Mouse (Mus musculus): Measurements from ENCODE around the gene Mmp28.

The Mmp28 gene

DNA sequence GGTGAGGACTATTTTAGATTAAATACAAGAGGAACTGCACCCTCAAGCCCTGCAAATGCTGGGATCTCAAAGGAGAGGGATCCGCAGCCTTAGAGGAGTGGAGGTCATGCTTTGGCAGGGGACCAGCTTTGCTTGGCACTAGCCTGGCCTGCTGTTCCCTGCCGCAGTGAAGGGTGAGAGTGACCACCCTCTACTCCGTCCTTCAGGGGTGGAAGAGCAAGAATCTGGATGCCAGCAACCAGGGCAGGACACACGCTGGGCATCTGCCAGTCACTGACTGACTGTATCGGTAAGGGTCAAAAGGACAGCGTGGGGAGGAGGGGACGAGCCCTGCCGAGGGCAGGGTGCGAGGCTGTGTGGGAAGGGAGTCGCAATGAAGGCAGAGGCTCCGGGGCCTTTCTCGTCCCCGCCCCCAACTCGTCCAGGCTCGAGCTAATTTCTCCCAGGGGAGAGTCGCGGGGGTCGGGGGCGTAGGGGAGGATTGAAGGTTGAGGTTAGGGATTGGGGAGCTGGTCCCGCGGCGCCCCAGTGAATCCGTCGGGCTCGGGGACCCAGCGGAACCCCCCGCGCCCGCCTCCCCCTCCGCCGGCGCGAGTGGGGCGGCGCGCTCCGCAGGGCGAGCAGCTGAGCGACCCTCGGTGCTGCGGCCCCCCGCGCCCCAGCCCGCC, 53.6 kb downstream of the Mmp28 start, which contains the start of gene Rasl10b:
Rasl10b (plus strand) TSS at position 51 of the 668 bp plus-strand sequence.
- no peak for DNase-seq (ENCODE audit: low read depth, low spot score)

DNA sequence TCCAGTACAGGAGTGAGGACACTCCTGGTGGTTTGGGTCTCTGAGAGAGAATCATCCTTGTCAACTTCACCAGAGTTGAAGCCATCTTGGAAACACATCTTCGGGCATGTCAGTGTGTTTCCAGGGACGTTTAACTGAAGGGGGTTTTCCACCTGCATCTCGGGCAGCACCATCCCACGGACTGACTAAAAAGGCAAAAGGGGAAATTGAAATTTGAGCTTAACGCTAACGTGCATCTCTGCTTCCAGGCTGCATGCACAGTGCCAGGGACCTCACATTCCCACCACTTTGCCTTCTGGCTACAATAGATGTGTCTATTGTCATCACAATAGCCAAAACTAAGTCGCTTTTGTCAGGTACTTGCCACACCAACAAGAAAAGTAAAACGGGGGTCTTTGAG, 54.6 kb downstream of the Mmp28 start:
- DNase-seq (ENCODE audit: low read depth, low spot score), result no peak

DNA sequence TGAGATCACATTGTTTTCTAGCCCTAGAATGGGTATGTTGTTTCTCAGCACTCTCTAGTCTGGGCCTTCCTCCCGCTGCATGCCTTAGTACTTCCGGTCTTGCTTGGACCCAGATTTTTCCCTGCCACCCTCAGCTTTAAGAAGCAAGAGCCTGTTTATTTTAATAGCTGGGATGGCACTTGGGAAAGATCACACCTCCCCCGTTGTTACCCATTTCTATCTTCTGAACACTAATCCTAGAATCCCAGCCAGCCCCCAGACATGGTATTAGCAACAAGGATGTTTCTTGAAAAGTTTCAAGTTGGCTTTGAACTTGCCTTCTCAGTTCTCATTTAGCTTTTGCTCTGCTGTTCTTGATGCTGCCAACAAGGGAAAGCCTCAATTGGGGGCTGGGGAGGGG, 56.5 kb downstream of the Mmp28 start:
- peak; percentile 66 for DNase-seq (ENCODE audit: low read depth, low spot score)

DNA sequence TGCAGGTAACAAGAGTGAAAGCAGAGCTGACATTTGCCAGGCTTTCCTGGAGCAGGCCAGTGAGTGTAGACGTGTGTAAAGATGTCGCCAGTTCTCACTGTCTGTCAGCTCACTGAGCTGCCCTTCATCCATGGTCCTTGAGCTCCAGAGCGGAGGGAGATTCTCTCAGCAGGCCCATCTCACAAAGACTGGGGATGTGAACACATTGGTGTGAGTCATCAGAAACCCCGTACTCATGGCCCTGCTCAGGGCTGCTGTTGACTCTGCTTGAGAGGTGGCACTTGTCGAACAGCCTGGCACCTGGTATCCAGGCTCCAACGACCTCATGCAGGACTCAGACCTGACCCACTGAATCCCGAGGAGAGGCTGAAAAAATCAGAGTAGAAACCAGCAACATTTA, 59.1 kb downstream of the Mmp28 start:
- no peak for DNase-seq (ENCODE audit: low read depth, low spot score)

DNA sequence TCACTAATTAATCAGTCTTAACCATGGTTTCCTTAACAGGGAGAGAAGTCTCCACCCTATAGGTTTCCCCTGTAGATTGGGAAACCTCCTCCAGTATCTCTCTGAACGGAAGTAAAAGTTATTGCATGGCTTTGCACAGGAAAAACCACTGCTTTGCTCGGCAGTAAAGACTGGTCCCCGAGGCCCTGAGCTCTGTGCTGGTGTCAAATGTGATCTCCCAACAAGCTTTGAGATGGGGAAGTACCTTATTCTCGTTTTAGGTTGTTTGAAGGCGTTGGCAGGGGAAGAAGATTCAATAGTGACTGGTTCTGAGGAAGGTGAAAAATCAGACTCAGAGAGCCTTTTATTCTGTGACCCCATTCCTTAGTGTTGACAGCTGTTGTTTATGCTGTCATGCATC, 64.1 kb downstream of the Mmp28 start:
- no peak for DNase-seq (ENCODE audit: low read depth, low spot score)

DNA sequence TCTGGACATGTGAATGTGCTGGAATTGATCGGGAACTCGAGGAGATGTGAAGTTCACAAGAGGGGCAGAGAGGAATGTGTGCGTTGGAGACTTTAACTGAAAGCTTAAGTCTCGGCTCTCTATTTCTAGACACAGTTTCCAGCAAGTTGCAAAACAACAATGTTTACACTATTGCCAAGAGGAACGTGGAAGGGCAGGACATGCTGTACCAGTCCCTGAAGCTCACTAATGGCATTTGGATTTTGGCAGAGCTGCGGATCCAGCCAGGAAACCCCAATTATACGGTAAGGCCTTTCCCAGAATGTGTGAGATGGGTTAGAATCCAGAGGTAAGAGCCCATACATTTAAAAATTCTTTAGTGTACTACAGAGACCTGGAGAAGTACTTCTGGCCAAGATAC, 65.2 kb downstream of the Mmp28 start:
- no peak for DNase-seq (ENCODE audit: low read depth, low spot score)

DNA sequence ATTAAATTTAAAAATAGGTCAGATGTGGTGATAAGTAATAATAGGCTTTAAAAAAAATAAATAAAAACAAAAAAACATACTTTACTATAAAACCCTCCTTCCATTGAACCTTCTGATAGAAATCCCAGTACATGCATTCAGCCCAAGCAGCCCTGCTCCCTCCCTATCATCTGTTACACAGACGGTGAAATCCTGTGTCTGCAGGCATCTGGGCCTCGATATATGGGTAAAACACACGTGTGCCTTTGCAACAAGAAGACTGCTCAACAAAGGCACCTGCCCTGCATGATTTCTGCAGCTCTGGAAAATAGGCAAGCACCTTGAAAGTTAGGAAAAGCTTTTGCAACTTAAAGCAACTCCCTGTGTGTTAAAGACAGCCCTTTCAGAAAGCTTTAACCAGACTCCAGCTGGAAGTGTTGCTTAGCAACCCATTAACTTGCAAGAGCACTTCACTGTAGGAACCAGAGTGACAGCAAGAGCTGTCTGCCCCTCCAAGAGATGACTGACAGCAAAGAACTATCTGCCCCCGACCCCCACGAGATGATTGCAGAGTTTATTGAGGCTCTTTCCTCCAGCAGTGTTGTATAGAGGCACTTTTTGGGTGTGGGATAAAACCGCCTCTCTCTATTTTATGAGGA, 68.0 kb downstream of the Mmp28 start:
- peak; percentile 78 for DNase-seq (ENCODE audit: low read depth, low spot score)

DNA sequence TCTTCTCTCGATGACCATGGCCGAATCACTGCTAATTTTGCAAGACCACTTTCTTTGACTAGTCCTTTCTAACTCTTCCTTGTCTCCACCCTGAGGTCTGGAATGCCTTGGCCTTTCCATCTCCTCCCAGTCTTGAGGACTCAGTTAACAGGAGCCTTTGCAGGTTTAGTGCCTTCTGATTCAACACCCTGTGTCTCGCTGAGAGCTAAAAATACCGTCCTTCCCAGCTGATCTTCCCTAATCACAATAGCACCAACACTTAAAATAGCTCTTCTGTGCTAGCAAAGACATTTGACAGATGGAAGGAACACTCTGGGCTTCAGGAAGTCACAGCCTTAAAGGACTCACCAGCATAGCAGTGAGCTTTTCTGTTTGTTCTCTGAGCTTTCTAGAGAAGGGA, 69.8 kb downstream of the Mmp28 start:
- DNase-seq (ENCODE audit: low read depth, low spot score), result peak; percentile 84

All from telencephalon, adult 2 months (tissue).